Mouse (Mus musculus) midbrain, embryonic 10.5 days (tissue): ENCODE measurements at regions not wholly inside any gene's neighbourhood (a gene's known extent, or its start where the extent isn't known, plus 50 kb on each side); places are given as distances from the start of the nearest gene placed in this dataset. TPM values are rescaled to one million over a fixed set of nuclear protein-coding genes. Genes with fewer than 3 reads are reported as not detected.
A peak's percentile ranks its signal among the peaks of the same experiment; 100 is the strongest.

Experiments
- DNase-seq: peaks from one replicate; pipeline ENCODE4 v3.0.0-alpha.2; 2017; ENCODE audit warnings: low spot score
- H3K27ac ChIP-seq: fragments of 300-500 bp; sonication (generic); replicated peaks from 2 replicates; pipeline ENCODE4 v1.5.1; 2016; ENCODE audit warnings: mild to moderate bottlenecking
- H3K27me3 ChIP-seq: fragments of 300-500 bp; sonication (generic); 2 replicates; pipeline ENCODE4 v1.6.1; 2016; ENCODE audit warnings: low read depth, mild to moderate bottlenecking; ENCODE audit not compliant: poor library complexity, severe bottlenecking
- H3K36me3 ChIP-seq: fragments of 300-500 bp; sonication (generic); 2 replicates; pipeline ENCODE4 v1.6.1; 2016; ENCODE audit warnings: mild to moderate bottlenecking, moderate library complexity
- H3K4me1 ChIP-seq: fragments of 300-500 bp; sonication (generic); 2 replicates; pipeline ENCODE4 v1.6.1; 2016
- H3K4me3 ChIP-seq: fragments of 300-500 bp; sonication (generic); 2 replicates; pipeline ENCODE4 v1.5.1; 2016; ENCODE audit warnings: mild to moderate bottlenecking, moderate library complexity
- H3K9me3 ChIP-seq: fragments of 300-500 bp; sonication (generic); replicated peaks from 2 replicates; pipeline ENCODE4 v1.6.1; 2016; ENCODE audit warnings: mild to moderate bottlenecking
- WGBS: fragments of 180-500 bp; shearing (Covaris S2); methylation state at CpG from one replicate; pipeline ENCODE4 v1.1.7; 2016; 5-methylcytosine and 5-hydroxymethylcytosine counted together
- microRNA counts: library from miRNA; unstranded; fragments of <30 nt; microRNA quantifications from one replicate; lab custom pipeline; 2017
- microRNA-seq: library from miRNA; unstranded; fragments of <30 nt; microRNA quantifications from one replicate; pipeline ENCODE4, GENCODE M21; 2017

DNA sequence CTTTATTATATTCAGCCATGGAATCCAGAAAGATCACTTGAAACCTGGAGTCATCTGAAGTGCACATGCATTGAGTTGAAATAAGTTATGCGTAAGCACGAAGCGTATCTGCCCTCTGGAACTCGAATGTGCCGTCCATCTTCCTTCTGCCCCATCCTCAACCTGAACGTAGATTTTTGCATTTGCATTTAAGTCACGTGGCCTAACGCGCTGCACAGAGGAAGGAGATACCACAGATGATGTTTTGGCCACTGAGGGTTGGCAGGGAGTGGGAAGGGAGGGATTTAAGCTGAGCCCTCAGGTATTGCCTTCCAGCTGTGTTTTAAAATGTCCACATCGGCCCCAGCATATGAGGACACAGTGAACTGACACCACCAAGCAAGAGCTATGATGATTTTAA is 63.6 kb upstream of the Runx1 start:
- Histone ChIP-seq H3K9me3 (no peaks in the 10 kb centered on the region), H3K4me3 (no peak overlapping the region), H3K27me3 (no peaks in the 10 kb centered on the region), H3K27ac (no peak overlapping the region), H3K4me1 (no peaks in the 10 kb centered on the region), H3K36me3 (no peaks in the 10 kb centered on the region)
- 97% methylated on average over 10 of the region's 10 CpGs for WGBS
- DNase-seq: no peak

DNA sequence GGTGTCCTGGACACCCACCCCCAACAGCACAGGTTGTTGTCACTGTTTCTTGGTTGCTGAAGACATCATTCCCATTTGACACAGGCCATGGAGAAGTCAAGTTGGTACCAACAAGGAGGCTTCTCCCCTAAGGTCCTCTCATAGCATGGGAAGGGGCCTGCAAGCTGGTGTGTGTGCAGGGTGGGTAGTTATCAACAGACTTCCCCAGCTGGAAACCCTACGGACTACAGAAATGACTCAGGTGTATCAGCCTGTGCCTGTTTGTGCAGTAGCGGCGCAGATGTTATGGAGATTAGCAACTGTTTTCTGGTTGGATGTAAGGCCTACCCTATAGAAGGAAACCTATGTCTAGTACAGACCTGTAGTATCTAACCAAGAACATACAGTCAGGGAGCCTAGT is 60.3 kb upstream of the Runx1 start:
- no peak overlapping the region for H3K4me3 ChIP-seq
- H3K36me3 ChIP-seq: no peaks in the 10 kb centered on the region
- no peaks in the 10 kb centered on the region for H3K4me1 ChIP-seq
- 95% methylated on average over 3 of the region's 3 CpGs for WGBS
- H3K9me3 ChIP-seq: no peaks in the 10 kb centered on the region
- no peak for DNase-seq
- H3K27me3 ChIP-seq: no peaks in the 10 kb centered on the region
- H3K27ac ChIP-seq: no peak overlapping the region

GRCm38 (mm10) chr16:92883821-92884272 is 57.9 kb upstream of the Runx1 start:
- peak; percentile 25 for DNase-seq
- no peaks in the 10 kb centered on the region for H3K4me1 ChIP-seq
- no peaks in the 10 kb centered on the region for H3K27me3 ChIP-seq
- H3K36me3 ChIP-seq: no peaks in the 10 kb centered on the region
- 73% methylated on average over 12 of the region's 12 CpGs for WGBS
- H3K9me3 ChIP-seq: no peaks in the 10 kb centered on the region
- no peak overlapping the region for H3K4me3 ChIP-seq
- H3K27ac ChIP-seq: peak overlapping the region; percentile 23; the same call in 1 of the 2 replicates

DNA sequence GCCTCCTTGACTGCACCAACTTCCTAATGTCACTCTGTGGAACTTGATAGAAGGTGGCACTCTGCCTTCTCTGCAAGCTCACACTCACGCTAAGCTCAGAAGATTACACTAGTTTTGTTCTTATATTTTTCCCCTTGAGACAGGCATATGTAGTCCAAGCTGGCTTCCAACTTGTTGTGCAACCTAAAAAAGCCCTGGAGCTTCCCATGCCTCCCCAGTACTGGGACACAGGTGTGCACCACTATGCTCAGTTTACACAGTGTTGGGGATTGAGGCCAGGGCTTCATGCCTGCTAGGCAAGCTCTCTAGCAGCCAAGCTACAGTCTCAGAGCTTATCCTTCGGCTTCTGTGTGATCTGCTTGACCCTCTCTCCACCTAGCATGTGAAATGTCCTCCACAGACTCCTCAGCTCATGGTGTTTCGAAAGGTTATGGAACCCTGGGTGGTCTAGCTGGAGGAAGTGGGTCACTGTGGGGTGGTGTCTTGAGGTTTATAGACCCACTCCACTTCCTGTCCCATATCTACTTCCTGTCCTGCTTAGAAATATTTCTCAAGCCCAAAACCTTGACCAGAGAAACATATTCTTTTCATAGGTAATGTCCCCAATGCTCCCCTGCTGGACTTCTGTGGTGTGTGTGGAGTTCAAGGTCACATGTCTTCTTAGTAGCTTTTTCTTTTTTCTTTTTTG is 54.6 kb upstream of the Runx1 start:
- Histone ChIP-seq H3K4me1 (no peaks in the 10 kb centered on the region), H3K36me3 (no peaks in the 10 kb centered on the region), H3K27ac (no peak overlapping the region), H3K4me3 (no peak overlapping the region), H3K9me3 (no peaks in the 10 kb centered on the region), H3K27me3 (no peaks in the 10 kb centered on the region)
- WGBS: 90% methylated on average over 3 of the region's 3 CpGs
- no peak for DNase-seq

- WGBS: 91% methylated on average over 10 of the region's 10 CpGs
- no peaks in the 10 kb centered on the region for H3K27me3 ChIP-seq
- no peaks in the 10 kb centered on the region for H3K36me3 ChIP-seq
- H3K4me3 ChIP-seq: no peak overlapping the region
- DNase-seq: no peak
- H3K4me1 ChIP-seq: no peaks in the 10 kb centered on the region
- no peaks in the 10 kb centered on the region for H3K9me3 ChIP-seq
- no peak overlapping the region for H3K27ac ChIP-seq
Measured at GRCm38 (mm10) chr16:92878081-92878480, 52.1 kb upstream of the Runx1 start.

MicroRNAs encoded in the stretch of these regions (microRNA counts, 519-probe panel; counts per million panel counts)
- not detected for microRNA mmu-miR-802 (lab: Ali Mortazavi, UCI)

Small RNA genes in the stretch of these regions (microRNA-seq; reads per million reads assigned to microRNA genes)
- gene Gm28003 (not detected), gene Mir802 (not detected)
